Mouse (Mus musculus) kidney, adult 11 months (tissue): ENCODE results near the gene Magel2.
A peak's percentile ranks its signal among the peaks of the same experiment; 100 is the strongest.

Experiments used
- DNase-seq: peaks from one replicate; pipeline ENCODE4 v3.0.0; 2022

Magel2 gene

DNA sequence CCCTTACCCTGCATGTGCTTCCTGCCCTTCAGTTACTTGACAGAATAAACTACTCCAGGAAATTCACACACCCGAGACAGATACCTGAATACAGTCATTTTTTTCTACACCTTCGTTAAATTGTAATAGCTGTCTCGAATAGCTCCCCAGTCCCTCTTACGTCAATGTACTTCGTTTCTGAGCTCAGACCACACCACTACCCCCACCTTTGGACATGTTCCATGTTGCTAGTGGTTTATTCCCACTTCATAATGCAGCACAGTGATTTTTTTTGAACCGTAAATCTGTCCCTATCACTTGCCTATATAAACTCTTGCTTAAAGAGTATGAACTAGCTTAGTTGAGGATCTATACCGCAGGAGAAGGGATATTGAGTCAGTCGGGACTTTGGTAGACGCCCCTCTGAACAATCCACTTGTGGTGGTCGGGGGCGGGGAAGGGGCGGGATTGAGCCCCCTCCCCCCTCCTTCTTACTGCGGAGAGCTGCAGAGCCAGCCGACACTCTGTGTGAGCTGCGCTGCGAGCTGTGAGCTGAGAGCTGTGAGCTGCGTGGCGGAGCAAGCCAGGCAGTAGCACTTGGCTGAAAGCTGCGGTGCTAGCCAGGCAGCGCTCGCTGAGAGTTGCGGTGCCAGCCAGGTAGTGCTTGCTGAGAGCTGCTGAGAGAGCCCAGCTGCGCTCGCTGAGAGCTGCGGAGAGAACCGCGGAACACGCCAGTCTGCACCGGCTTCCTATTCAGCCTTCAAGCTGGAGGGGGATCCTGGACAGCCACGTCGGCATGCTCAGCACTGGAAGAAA, at the start of gene Magel2:
Gene Magel2, plus strand, starts transcription at position 501 of the 795 bp plus-strand sequence.
- DNase-seq, result no peak

GRCm38 (mm10) chr7:62345411-62345810, 31.4 kb upstream of the Magel2 start:
- DNase-seq, result no peak

GRCm38 (mm10) chr7:62346269-62346668, 30.5 kb upstream of the Magel2 start, which contains the start of gene Ndn:
TSS of gene Ndn (plus strand) at chr7:62346569.
- DNase-seq, result no peak

DNA sequence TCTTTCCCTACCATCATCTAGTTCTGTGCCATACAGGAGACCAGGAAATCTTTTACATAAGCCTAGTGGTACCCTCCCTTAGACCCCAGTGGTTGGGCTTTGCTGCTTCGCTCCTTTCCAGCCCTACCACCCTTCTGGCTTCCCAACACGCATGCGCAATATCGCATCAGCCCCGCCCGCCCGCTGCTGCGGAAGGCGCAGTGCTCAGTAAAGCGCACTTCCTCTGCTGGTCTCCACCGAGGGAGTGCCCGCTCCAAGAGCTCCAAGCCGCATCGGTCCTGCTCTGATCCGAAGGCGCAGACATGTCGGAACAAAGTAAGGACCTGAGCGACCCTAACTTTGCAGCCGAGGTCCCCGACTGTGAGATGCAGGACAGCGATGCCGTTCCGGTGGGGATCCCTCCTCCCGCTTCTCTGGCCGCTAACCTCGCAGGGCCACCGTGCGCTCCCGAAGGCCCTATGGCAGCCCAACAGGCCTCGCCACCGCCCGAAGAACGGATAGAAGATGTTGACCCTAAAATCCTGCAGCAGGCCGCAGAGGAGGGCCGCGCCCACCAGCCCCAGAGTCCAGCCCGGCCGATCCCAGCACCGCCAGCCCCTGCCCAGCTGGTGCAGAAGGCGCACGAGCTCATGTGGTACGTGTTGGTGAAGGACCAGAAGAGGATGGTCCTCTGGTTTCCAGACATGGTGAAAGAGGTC, 28.6 kb upstream of the Magel2 start:
- peak; percentile 3 for DNase-seq

- no peak for DNase-seq
Observed at GRCm38 (mm10) chr7:62348804-62349190, 28.0 kb upstream of the Magel2 start.

DNA sequence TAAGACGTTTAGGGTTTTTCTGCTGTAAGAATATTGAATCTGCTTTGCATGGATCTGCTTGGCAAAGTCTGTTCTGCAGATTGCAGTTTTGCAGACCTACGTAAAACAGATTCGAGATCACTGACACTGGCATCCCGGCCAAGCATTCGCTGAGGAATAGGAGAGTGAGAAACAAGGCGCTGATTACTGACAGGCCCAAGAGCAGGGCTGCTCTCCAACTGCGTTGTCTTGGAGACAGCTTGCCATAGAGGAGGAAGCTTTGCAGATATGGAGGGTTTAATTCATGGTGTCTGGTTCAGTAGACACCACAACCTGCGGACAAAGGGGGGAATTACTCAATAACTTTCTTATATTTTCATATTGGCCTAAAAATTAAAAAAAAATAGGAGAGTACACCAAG, 25.5 kb upstream of the Magel2 start:
- DNase-seq, result no peak

- no peak for DNase-seq
Observed at GRCm38 (mm10) chr7:62365039-62365636, 11.7 kb upstream of the Magel2 start.

DNA sequence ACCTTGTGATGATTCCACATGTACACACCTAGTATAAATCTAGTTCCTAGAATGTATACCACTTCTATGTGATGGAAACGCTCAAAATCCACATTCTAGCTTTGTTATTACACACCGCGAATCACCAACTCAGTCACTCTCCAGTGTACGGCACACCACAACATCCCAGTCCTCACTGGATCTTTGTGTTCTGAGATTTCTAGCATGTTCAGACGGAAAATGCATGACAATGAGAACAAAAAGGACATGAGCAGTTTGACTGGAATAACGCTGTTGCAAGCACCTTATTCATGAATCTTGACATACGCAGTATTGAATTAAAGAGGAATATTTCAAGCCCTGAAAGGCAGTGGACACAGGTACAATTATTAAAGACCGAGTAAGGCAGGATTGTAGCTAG, 10.1 kb upstream of the Magel2 start:
- no peak for DNase-seq

DNA sequence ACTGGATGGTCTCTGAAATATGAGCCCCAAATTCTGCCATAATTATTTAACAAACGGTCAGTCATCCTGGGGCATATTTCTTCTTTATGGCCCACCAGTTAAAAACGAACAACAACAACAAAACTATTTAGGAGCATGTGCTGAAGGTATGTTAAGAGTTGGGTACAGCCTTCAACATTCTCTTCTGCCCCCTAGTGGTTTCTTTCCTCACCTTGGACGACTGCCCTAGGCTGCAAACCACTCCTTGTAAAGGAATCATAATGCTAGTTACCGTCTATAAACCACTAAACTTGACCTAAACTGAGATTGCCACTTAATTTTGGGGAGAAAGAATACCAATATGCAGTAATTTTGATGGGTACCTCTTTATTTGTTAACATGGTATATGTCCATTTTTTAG, 1.2 kb upstream of the Magel2 start:
- no peak for DNase-seq

GRCm38 (mm10) chr7:62377313-62377712, 503 bp downstream of the Magel2 start:
- no peak for DNase-seq

- no peak for DNase-seq
Observed at GRCm38 (mm10) chr7:62378529-62378928, 1.7 kb downstream of the Magel2 start.

GRCm38 (mm10) chr7:62382391-62382790, 5.6 kb downstream of the Magel2 start:
- no peak for DNase-seq

DNA sequence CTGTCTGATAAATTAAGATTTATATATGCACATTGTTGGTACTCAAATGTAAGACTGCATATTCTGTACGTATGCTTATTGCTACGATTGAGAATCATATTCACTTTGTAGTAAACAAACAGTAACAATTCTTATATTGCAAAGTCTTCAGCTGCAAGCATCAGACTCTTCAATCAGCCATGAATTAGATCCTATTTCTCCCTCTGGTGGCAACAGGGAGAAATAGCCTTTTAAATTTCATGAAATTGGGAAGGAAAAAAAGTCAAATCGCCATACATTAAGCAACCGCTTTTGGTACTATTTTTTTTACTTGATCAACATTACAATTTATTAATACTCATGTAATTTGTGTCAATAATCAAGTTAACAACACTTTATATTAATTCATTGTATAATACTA, 11.5 kb downstream of the Magel2 start:
- no peak for DNase-seq

DNA sequence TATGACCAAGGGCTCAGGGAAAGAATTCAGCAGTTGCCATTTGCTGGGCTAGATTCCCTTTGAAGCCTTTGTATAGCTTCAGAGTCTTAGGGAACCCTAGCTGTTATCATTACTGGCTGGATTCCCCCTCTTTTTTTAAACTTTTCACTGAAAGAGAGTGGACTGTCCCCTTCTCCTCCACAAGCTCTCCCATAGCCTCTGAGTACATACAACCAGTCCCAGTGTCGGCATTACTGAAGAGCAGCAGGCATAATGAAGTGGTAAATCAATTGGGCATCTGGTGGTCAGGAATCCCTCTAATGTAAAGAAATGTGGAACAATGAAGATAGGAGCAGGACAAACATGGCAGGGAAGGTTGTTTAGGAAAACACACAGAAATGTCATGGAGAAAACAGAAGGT, 15.4 kb downstream of the Magel2 start:
- no peak for DNase-seq

GRCm38 (mm10) chr7:62406573-62407050, 29.8 kb downstream of the Magel2 start:
- DNase-seq, result no peak

DNA sequence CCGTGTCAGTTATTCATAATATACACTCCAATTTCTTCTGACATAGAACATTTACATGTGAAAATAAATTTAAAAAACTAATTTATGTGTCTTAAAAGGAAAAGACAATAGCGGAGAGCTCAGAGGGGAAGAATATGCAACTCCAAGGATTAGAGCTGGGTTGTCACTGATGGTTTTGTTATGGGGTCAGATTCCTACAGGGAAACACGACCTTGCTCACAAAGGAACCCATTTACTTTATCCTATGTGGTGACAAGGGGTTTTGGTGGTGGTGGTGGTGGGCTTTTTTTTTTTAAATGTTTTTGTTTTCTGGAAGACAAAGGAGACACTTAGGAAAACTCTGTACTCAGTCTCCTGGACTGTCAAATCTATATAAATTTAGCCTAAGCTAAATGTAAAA, 31.0 kb downstream of the Magel2 start:
- DNase-seq, result no peak

- no peak for DNase-seq
Observed at GRCm38 (mm10) chr7:62415222-62415621, 38.4 kb downstream of the Magel2 start.

DNA sequence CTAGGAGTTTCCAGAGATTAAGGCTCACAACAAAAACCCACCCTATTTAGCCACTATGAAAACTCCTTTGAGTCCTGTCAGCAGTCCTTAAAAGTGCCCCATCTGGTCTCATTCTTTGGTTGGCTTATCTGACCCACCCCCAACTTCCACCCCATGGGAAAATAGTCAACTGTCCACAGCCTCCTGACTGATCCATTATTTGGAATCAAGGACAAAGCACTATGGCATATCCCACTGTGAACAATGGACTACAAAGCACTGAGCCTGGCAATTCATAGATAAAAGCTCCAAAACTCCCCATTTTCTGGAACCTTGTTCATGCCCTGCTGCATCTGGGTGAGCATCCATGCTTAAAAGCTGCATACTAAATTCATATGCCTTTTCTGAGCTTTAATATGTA, 39.4 kb downstream of the Magel2 start:
- DNase-seq, result no peak

DNA sequence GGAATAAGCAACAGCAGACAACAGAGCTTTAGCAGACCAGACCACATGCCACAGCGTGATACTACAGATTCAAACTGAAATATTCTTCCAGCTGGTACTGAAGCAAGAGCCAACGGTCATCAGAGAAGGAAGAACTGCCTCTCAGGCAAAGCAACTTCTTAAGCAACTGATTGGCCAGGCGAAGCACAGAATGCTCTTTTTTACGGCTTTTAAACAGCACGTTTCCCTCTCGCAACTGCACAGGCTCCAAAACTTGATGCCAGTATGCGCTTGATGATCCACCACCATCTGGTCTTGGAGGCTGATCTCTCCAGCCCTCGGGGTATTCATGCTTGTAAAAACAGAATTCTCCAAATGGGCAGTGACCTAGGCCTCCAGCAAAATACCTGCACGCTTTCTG, 41.5 kb downstream of the Magel2 start:
- DNase-seq, result no peak

DNA sequence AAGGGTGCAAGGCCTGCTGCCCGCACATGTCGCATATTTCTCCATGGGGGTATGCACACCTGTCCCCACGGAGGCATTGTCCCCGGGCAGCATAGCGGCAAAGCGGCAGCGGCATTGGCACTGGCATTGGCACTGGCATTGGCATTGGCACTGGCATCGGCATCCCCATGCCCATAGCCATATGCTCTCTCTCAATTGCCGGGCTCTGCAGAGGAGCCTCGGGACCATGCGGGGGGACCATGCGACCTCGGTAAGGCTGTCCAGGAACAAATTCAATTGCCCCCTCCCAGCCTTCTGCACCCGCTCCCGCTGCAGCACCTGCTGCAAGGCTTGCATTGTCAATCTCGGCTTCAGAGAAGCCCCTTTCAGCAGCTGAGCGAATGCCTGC, 42.3 kb downstream of the Magel2 start:
- DNase-seq, result no peak

GRCm38 (mm10) chr7:62419493-62420360, 42.9 kb downstream of the Magel2 start, which contains the start of gene Mkrn3:
TSS of gene Mkrn3 (minus strand) at chr7:62420139.
- DNase-seq, result peak; percentile 72

- DNase-seq, result no peak
Observed at GRCm38 (mm10) chr7:62420566-62420965, 43.8 kb downstream of the Magel2 start.

DNA sequence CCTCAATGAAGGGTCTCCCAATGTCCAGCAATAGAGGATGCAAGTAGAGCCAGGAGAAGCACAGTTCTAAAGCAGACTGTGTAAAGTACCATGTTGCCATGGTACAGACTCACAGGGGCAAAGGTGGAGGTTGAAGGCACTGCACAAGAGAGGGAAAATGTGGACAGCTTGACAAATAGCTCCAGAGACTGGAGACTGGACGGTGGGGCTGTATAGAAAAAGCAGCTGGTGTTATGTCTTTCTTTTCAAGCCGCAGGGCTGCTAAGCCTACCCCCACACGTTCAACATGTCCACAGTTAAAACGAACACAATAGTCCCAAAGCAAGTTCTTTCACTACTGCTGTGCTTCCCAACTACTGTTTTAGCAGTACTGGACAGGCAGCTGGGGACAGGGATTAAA, 46.4 kb downstream of the Magel2 start:
- DNase-seq, result no peak
